Mouse (Mus musculus) mouse trophoblast stem cell (cell line): ENCODE data around the gene B4galnt2.

Source experiments
- in situ Hi-C, 2 experiments: fragments of 300-500 bp; cut with MseI, MboI; formaldehyde crosslinking; loops; 2 replicates in 1 of 2; 3 replicates in 1 of 2; pipeline ENCODE4 v1.15.1; 2025

Gene B4galnt2

GRCm38 (mm10) chr11:95896446-95897179 lies 18.1 kb downstream of the B4galnt2 start:
- in situ Hi-C loops: no loop called here

GRCm38 (mm10) chr11:95890462-95891051 lies 24.1 kb downstream of the B4galnt2 start:
- in situ Hi-C loops: no loop called here

DNA sequence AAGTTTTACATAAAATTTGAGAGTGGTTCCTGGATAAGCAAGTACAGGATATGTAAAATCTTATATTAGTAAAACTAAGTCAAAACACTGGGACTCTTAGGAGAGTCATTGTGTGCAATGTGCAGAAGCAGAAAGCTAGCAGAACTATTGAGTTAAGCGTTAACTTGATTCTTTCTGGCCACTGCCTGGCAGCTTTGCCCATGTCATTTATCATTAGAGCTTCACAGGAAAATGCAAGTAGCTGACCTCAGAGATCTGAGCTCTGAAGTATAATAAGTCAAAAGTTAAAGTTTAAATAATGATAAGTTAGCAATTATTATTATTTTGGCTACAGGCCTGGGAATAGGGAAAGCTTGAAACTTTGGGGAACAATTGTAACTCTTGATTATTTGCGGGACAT lies 34.8 kb downstream of the B4galnt2 start:
- in situ Hi-C loops: loop anchor here in 1 of 2 experiments (5.0 kb wide), 1 partner anchor 62 kb away; no protein-coding TSS in a partner anchor

GRCm38 (mm10) chr11:95876296-95876695 lies 38.4 kb downstream of the B4galnt2 start:
- in situ Hi-C loops: loop anchor here in 1 of 2 experiments (5.0 kb wide), 1 partner anchor 66 kb away; no protein-coding TSS in a partner anchor

DNA sequence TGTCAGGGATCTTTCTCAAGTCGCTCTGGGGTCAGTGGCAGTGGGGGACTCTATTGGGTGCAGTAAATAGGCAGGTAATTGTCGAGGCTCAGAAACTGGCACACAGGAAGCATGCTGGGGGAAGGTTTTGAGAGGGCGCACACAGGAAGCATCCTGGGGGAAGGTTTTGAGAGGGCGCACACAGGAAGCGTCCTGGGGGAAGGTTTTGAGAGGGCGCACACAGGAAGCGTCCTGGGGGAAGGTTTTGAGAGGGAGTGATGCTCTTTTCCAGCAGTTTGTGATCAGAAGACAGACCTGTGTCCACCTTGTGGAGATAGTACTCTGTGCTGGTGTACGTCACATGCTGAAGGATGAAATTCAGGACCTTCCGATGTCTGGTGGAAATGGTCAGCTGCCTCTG lies 38.9 kb downstream of the B4galnt2 start:
- in situ Hi-C loops: loop anchor here in 1 of 2 experiments (5.0 kb wide), 1 partner anchor 66 kb away; no protein-coding TSS in a partner anchor

DNA sequence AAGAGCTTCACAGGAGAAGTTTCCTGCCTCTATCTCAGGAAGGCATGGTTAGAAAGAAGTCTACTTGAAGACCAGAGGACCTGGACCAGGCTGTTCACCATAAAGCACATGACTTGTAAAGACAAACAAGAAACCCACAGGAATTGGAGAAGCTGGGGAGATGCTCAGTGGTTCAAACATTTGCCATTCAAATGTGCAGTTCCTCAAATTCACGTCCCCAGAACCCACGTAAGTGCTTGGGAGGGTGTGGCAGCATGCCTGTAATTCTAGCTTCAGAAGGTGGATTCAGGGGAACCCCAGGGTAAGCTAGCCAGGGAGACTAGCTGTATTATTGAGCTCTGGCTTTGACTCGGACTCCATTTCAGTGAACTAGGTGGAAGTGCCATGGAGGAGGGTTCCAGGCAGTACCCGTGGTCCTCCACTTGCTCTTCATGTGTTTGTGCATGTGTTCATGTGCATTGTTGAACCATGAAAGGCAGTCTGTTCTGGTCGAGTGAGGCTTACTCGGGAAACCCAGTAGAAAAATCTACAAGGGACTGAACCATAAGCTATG lies 44.7 kb downstream of the B4galnt2 start:
- in situ Hi-C loops: no loop called here

DNA sequence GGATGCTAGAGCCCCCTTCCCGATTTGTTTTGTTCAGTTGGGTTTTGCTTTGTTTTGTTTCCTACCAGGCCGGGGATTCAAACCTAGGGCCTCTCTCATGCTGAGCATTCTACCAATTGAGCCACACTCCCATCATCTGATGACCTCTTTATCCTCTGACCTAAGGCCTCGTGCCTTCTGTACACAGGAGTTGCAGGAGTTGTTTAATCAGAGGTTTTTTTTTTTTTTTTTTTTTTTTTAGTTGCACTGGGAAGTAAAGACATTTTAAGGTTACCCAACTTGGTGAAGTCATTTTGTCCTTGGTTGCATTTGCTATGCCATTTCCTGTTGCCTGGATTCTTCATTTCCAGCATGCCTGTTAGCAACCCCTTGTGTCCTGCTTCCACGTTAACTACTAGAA lies 45.2 kb downstream of the B4galnt2 start:
- in situ Hi-C loops: no loop called here

DNA sequence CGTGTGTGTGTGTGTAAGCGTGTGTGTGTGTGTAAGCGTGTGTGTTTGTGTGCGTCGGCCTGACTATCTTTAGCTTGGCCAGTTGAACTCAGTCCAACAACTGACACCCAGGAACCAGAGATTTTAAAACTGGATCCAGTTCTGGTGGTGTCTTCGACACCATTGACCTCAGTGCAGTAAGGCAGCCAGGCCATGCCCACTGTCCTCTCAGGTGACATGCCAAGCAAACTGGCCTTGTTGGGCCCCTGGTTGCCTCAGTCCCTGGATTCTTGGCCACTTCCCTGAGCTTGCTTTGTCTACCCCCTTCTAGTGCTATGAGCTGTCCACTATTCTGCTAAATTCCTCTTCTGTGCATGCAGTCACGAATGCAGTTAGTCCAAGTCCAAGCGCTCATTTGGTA lies 53.3 kb downstream of the B4galnt2 start:
- in situ Hi-C loops: no loop called here

DNA sequence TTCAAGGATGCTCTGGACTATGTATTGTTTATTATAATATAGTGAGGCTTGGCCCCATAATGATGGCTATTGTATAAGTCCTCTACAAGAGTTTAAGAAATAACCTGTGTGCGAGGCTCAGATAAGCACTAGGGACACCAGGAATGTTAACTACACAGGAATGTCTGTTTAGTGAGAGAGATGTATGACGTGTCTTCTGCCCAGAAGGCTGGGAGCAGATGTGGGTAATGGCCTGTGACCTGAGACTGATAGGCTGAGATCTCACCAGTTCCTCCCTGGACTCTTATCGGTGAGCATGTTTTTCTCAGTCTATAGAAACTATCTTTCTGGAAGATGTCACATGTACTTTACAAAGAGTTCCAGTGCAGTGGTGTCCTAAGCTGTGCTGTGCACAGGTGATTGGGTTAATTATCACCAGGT lies 54.6 kb downstream of the B4galnt2 start:
- in situ Hi-C loops: no loop called here

DNA sequence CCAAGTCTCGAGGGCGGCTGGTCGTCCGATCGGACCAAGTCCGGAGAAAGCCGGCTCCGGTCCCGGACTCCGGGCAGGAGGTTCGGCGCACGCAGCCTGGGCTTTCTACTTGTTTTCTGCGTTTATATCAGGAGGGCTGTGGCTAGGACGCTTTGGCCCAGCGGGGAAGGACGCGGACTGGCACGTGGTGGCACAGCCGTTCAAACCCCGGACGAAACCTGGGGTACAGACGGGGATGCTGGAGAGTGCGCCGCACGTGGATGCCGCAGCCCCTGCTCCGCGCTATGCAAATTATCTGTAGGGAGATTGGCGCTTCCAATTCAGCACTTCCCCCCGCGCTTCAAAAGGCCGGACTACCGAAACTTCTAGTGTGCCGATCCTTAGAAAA lies 55.2 kb downstream of the B4galnt2 start:
- in situ Hi-C loops: no loop called here

DNA sequence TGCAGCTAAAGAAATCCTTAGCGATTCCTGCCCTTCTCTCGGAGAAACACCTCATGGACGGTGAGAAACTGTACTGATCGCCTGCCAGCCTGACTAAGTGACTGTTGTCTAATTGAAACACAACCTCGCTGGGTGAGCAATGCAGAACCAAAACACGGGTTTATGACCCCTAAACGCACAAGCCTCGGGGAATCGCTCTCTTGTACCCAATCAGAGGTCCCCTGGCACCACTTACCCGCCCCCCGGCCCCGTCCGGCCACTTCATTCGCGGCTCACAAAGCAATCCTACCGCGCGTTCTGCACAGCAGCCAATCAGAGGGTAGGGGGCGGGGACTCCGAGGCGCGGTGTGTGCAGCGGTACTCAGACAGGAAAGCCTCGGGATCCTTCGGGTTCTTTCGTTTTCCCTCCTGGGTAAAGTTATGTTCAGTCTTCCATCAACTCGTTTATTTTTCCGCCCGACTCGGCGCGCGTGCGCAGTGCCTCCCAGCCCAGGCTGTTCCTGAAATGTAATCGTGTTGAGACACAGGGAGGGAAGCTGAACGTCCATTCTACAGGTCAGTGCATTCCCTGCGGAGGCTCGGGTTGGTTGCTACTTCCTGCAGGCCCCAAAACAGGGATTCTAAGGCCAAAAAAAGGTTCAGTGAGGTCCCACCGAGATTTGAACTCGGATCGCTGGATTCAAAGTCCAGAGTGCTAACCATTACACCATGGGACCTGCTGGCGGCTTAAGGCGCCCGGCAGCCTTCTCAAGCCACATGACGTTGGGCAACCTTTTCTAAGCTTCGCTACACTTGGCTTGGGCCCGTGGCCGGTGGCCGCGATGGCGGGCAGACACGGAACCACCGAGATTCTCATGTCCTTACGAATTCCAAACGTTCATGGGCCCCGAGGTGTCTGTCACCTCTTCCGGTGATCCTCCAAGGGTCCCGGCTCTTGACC lies 55.9 kb downstream of the B4galnt2 start:
- in situ Hi-C loops: no loop called here

GRCm38 (mm10) chr11:95857716-95858527 lies 56.8 kb downstream of the B4galnt2 start:
- in situ Hi-C loops: no loop called here

DNA sequence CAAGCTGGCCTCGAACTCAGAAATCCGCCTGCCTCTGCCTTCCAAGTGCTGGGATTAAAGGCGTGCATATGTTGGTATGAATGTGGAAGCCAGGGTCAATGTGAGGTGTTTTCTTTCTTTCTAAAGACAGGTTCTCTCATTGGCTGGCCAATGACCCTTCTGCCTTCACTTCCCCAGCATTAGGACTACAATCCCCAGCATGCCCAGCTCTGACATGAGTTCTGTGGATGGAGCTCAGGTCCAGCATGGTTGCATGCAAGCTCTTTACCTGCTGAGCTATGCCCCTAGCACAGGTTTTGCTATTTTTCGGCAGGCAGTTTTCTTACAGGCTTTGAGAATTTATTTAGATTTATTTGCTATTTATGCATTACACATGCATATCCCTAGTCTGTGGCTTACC lies 57.4 kb downstream of the B4galnt2 start:
- in situ Hi-C loops: no loop called here

DNA sequence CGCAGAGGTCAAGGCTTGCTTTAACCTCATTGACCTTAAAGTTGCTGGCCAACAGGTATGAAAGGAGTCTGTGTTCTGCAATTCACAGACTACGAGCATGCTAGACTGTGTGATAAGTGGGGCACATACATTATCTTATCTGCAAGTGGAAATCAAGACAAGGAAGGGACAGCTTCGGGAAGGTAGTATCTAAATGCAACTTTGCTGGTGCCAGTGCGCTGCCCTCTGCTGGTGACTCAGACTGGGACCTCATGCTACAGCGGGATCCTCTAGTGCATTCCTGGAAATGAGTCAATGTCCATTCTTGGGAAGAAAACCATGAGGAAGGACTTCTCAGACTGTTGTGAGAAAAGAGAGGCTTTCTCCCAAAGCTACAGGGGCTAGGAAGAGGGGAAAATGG lies 61.0 kb downstream of the B4galnt2 start:
- in situ Hi-C loops: no loop called here

DNA sequence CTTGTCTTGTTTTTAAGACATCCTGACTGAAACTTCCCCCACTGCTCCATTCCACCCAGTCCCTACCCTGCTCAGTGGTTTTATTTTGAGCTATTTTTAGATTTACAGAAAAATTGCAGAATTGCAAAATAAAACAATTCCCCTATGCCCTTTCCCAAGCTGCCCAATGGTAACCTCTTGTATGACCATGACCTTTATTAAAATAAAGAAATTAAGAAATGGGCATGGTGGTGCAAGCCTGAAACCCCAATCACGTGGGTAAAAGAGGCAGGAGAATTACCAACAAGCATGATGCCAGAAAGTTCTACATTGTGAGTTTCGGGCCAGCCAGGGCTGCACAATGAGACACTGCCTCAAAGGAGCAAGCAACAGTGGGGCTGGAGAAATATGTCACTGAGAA lies 63.8 kb downstream of the B4galnt2 start:
- in situ Hi-C loops: no loop called here

- in situ Hi-C loops: no loop called here
Measured at GRCm38 (mm10) chr11:95844935-95845334, 69.8 kb downstream of the B4galnt2 start.

- in situ Hi-C loops: no loop called here
Measured at GRCm38 (mm10) chr11:95843421-95843950, 71.2 kb downstream of the B4galnt2 start.

DNA sequence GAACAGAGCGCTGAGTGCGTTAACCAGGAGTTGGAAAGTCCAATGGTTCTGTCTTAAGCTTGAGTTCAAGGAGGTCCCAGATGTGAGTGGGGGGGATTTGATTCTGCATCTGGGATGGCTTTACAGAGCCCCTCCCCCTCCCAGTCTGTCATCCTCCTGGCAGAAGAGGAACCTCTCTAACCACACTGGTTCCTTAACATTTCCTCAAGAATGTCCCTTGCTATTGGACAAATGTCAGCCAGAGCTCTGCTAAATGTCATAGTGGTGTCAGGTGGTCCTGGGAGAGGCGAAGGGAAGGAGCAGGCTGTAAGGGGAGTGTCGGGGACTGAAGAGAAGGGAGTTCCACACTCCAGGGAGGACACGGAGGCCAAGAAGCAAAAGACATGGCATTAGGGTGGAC lies 71.7 kb downstream of the B4galnt2 start:
- in situ Hi-C loops: no loop called here

DNA sequence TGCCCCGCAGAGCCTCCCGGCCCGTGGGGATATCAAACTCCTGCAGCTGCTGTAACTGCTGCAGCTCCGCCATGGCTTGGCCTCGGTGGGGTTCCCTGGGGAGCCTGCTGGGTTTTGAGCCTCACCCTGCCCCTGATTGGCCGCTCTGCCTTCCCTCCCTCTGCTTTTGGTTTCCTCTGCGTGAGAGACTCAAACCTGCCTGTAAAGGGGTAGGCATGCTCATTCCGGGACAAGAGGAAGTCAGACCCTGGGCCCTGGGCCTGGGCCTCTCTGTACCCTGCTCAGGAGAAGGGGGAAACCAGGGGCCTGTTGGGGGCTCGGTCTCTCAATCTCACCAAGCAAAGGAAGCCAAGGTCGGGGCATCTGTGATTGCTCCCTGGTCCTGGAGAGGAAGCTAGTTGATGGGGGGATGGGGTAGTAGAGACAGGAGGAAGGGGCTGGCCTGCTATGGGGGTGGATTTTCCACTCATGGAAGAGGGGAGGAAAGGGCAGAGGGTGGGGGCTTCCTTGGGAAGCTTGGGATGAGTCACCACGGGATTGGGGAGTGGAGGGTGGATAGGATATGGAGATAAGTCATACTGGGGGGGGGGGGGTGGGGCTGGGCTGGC lies 72.5 kb downstream of the B4galnt2 start, which contains the start of gene Abi3:
TSS of gene Abi3 (minus strand) at position 403 of the 608 bp plus-strand sequence.
- in situ Hi-C loops: no loop called here

- in situ Hi-C loops: no loop called here
Measured at GRCm38 (mm10) chr11:95841498-95841830, 73.2 kb downstream of the B4galnt2 start.
